Mouse (Mus musculus) layer of hippocampus, adult 2 months (tissue): ENCODE results near the gene Gm28047. TPM values are rescaled to one million over a fixed set of nuclear protein-coding genes. Genes with fewer than 3 reads are reported as not detected.
A peak's percentile ranks its signal among the peaks of the same experiment; 100 is the strongest.

ENCODE experiments used
- DNase-seq, 2 experiments: peaks; one replicate each; pipeline ENCODE4 v3.0.0; 2022; ENCODE audit warnings: low spot score in 2 of 2
- H3K27ac ChIP-seq: fragments of 200-600 bp; 2 replicates; pipeline ENCODE4 v1.8.1; 2022
- H3K4me3 ChIP-seq: fragments of 200-600 bp; 2 replicates; pipeline ENCODE4 v1.8.1; 2022; ENCODE audit warnings: mild to moderate bottlenecking
- CTCF ChIP-seq: fragments of 200-600 bp; conservative IDR thresholded peaks from 2 replicates; pipeline ENCODE4 v1.8.1; 2022; ENCODE audit warnings: antibody characterized with exemption, mild to moderate bottlenecking, moderate library complexity
- total RNA-seq, 2 experiments: library from RNA; stranded (reverse); gene quantifications; 2 replicates each; pipeline ENCODE4 v1.2.3; 2021

The Gm28047 gene
- total RNA-seq, 2 experiments from 2014 or later: not detected

DNA sequence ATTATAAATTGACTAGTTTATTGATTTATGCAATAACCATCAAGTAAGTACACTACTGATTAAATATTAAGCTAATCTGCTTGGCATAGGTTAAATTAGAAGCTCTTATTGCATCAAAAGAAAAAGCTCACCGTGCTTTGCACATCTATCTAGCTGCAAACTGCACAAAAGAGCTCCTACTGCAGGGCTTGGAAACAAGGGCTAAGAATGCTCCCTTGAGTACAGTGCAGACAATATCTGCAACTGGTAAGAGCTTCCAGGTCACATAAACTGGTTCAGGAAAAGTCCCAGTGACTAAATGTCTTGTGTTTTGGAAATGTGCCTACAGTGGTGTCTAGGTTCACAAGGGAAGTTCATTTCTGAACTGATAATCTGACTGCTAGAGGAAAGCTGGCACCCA is 62.4 kb downstream of the Gm28047 start:
- DNase-seq: no peak
- TF ChIP-seq CTCF: no peak
- Histone ChIP-seq H3K27ac (peak overlapping the region; percentile 61; the same call in 1 of the 2 replicates), H3K4me3 (no peak overlapping the region)

DNA sequence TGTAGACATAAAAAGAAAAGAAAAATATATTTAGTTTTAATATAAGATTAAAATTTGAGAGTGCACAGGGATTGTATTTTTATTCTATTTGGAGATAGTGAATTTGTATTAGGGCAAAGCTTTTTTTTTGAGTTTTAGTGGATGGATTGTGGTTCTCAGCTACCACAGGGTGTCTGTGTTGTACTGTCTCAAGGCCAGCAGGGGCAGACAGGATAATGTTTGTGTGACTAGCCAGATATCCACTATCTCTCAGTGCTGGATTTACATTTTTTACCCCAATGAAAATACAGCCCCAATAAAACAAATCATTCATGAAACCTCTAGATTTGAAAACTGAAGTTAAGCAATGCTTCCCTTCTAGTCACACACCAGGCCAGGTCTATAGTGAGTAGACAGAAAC is 67.3 kb downstream of the Gm28047 start:
- TF ChIP-seq CTCF: peak; percentile 74
- Histone ChIP-seq H3K4me3 (no peak overlapping the region), H3K27ac (peak overlapping the region; percentile 50; the same call in 1 of the 2 replicates)
- DNase-seq: no peak

- Histone ChIP-seq H3K27ac (no peak overlapping the region), H3K4me3 (no peak overlapping the region)
- TF ChIP-seq CTCF: no peak
- no peak for DNase-seq
Measured at GRCm38 (mm10) chr15:102555581-102555980, 69.3 kb downstream of the Gm28047 start.

DNA sequence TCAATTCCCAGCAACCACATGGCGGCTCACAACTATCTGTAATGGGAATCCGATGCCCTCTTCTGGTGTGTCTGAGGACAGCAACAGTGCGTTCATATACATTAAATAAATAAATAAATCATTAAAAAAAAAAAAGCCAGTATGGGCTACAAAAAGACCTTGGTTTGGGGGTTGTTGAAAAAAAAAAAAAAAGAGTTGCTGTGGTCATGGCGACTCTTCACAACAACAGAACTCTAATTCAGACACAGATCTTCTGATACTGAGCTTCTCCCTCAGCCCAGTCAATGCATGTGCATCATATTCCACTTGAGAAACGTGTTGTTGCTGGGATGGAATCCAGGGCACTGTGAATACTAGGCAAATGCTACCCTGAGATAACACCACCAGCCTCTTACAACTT is 72.3 kb downstream of the Gm28047 start:
- Histone ChIP-seq H3K4me3 (no peak overlapping the region), H3K27ac (no peak overlapping the region)
- no peak for DNase-seq
- peak; percentile 27; the same call in 1 of the 2 replicates for TF ChIP-seq CTCF

GRCm38 (mm10) chr15:102547478-102547877 is 77.4 kb downstream of the Gm28047 start:
- no peak for DNase-seq
- Histone ChIP-seq H3K4me3 (no peak overlapping the region), H3K27ac (peak overlapping the region; percentile 88)

DNA sequence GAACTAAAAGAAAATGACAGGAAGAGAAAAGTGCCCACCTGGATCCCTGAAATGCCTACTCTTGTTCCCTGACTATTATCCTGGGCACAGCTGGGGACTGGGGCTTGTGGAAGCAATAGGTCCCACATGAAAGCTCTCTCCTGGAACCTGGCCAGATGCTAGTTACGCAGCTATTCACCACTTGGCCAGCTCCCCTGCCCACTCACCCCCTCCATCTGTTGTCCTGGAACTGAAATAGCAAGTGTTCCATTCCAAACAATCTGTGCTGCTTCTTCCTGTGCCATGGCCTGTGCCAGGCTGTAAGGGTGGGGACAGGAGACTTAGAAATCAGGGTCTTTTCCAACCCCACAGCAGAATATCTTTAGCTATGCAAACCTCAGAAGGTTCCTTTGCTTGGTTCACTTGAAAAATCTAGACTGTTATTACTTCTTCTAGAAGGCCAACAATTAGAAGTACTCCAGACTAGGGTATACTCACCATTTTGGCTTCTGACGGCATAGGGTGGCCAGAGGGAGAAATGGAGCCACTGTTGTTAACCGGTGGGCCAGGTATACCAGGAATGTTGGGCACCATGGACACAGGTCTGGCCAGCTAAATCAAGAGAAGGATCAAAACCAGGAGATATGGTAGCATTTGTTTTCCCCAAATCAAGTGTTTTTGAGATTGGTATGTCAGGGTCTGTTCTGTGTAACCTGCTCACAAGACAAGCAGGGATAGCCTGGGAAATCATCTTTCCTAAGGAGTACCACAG is 78.0 kb downstream of the Gm28047 start:
- Histone ChIP-seq H3K27ac (peak overlapping the region; percentile 88), H3K4me3 (no peak overlapping the region)
- TF ChIP-seq CTCF: no peak
- peak; percentile 91 to 93 for DNase-seq

More at GRCm38 (mm10) chr15:102547478-102547877, 77.4 kb downstream of the Gm28047 start:
- no peak for TF ChIP-seq CTCF

DNA sequence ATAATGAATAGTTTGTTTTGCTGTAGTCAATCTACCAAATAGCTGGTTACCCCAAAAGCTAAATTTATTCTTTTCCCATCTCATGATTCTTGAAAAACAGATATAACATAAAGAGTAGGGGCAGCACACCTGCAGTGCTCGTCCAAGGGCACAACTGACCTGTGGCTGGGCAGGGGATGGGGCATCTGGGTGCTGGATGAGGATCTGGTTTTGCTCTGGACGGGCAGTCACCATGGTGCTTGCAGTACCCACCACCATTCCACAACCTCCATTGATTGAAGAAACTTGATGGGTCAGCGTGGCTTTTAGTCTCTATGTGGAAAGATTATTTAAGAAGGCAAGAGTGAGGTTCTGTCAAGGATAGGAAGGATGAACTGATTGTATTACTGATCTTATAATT is 78.6 kb downstream of the Gm28047 start:
- no peak overlapping the region for H3K4me3 ChIP-seq
- no peak for DNase-seq
- TF ChIP-seq CTCF: no peak
- H3K27ac ChIP-seq: peak overlapping the region; percentile 88

- H3K27ac ChIP-seq: peak overlapping the region; percentile 56
- TF ChIP-seq CTCF: no peak
- peak in 1 of 2 experiments; percentile 39 for DNase-seq
- no peak overlapping the region for H3K4me3 ChIP-seq
Measured at GRCm38 (mm10) chr15:102544801-102545200, 80.1 kb downstream of the Gm28047 start.

DNA sequence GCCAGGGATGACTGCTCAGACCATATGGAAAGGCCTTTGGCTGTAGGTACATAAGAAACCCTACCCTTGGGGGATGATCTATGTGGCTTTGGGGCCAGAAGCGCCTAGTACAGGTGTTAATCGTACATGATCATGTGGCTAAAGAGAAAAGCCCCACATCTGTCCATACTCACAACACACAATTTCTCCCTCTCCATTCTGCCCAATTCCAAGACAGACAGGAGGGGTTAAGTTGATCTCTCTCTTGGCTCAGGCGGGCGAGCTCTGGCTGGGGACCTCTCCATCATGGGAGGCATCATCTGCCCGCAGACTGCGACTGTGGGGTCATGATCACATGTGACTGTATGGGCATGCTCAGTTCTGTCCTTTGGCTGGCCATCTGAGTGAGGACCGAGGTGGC is 90.9 kb downstream of the Gm28047 start:
- 0 out of 2 replicates have a peak overlapping the region, but pooled peaks have one; percentile 44 for H3K27ac ChIP-seq
- no peak for TF ChIP-seq CTCF
- no peak for DNase-seq
- H3K4me3 ChIP-seq: no peak overlapping the region

- no peak for TF ChIP-seq CTCF
- Histone ChIP-seq H3K27ac (no peak overlapping the region), H3K4me3 (no peak overlapping the region)
- DNase-seq: no peak
Measured at GRCm38 (mm10) chr15:102532106-102532900, 92.6 kb downstream of the Gm28047 start.

DNA sequence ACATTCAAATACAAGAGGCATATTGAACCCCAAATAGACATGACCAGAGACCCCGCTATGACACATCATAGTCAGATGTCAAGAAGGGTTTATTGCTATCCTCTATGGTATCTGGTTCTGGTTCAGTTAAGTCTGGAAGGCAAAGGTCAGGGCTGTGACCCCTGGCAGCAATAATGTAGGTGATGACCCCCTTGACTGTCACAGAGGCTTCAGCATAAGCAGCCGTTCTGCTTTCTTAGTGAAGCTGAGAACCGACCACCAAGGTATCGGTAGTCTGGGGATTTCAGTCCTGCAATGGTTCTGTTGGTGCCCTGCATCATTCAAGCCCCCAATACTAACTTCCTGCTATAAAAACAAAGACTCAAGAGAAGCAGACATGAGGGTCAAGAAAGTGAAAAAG is 93.3 kb downstream of the Gm28047 start:
- H3K27ac ChIP-seq: no peak overlapping the region
- no peak for DNase-seq
- no peak for TF ChIP-seq CTCF
- H3K4me3 ChIP-seq: no peak overlapping the region

GRCm38 (mm10) chr15:102530566-102530965 is 94.3 kb downstream of the Gm28047 start:
- no peak for DNase-seq
- no peak overlapping the region for H3K27ac ChIP-seq
- no peak for TF ChIP-seq CTCF

GRCm38 (mm10) chr15:102528396-102528795 is 96.5 kb downstream of the Gm28047 start:
- TF ChIP-seq CTCF: no peak
- no peak overlapping the region for H3K27ac ChIP-seq
- no peak overlapping the region for H3K4me3 ChIP-seq
- no peak for DNase-seq

More at GRCm38 (mm10) chr15:102530566-102530965, 94.3 kb downstream of the Gm28047 start:
- H3K4me3 ChIP-seq: no peak overlapping the region
